Mouse (Mus musculus): ENCODE data around the gene Cdc25a. TPM values are rescaled to one million over a fixed set of nuclear protein-coding genes. Genes with fewer than 3 reads are reported as not detected.
A peak's percentile ranks its signal among the peaks of the same experiment; 100 is the strongest.

Cdc25a gene
- polyA plus RNA-seq, 1 experiment from 2014 or later: 40.4 TPM

GRCm38 (mm10) chr9:109894413-109895090 lies 19.2 kb downstream of the Cdc25a start:
- TF ChIP-seq CTCF (IDR thresholded peaks at IDR 0.05; ENCODE audit: low read depth): peak; percentile 86
- no peaks in the 10 kb centered on the region for H3K27me3 ChIP-seq (ENCODE audit: insufficient read depth, low read length)
- H3K4me2 ChIP-seq: no peak overlapping the region
- H3K9ac ChIP-seq: peak overlapping the region; percentile 0; the same call in 1 of the 2 replicates
- peak overlapping the region; percentile 63 for H3K27ac ChIP-seq (ENCODE audit: low read depth)
- no peaks in the 10 kb centered on the region for H3K9me3 ChIP-seq (ENCODE audit: low read depth, low read length)
- DNase-seq (peak; percentile 92), ATAC-seq (ENCODE audit: insufficient read depth) (peak; percentile 85)
- 15% methylated on average over 6 of the region's 6 CpGs for WGBS
- H3K4me3 ChIP-seq (ENCODE audit: low read depth, low read length): no peak overlapping the region
- no peaks in the 10 kb centered on the region for H3K4me1 ChIP-seq (ENCODE audit: insufficient read depth)
- peaks cover 66% of the 10 kb centered on the region for H3K36me3 ChIP-seq (ENCODE audit: insufficient read depth)

DNA sequence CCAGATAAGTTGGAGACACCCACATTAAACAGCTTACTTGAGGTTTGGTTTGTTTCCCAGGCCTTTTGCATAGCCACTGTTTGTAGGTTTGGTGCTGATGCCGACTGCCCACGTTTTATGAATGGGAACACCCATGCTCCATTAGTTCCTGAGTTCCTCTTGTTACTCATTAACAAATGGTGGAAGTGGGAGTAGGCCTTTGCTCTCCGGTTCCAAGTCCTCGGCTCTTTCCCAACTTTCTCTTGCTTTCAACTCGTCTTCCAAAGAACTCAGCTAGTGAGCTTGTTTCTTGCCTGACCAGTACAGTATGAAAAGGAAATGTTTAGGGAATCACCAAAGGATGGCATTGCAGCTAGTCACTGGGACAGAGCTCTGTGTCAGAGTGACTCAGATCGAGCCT lies 20.2 kb downstream of the Cdc25a start:
- no peak for DNase-seq
- Histone ChIP-seq H3K27ac (ENCODE audit: low read depth) (no peak overlapping the region), H3K4me3 (ENCODE audit: low read depth, low read length) (no peak overlapping the region), H3K9ac (no peak overlapping the region), H3K36me3 (ENCODE audit: insufficient read depth) (peaks cover 55% of the 10 kb centered on the region), H3K27me3 (ENCODE audit: insufficient read depth, low read length) (no peaks in the 10 kb centered on the region), H3K4me2 (no peak overlapping the region), H3K9me3 (ENCODE audit: low read depth, low read length) (no peaks in the 10 kb centered on the region), H3K4me1 (ENCODE audit: insufficient read depth) (no peaks in the 10 kb centered on the region)
- ATAC-seq (ENCODE audit: insufficient read depth): no peak
- 69% methylated on average over 6 of the region's 6 CpGs for WGBS
- TF ChIP-seq CTCF (IDR thresholded peaks at IDR 0.05; ENCODE audit: low read depth): no peak

GRCm38 (mm10) chr9:109896253-109897150 lies 21.1 kb downstream of the Cdc25a start:
- Histone ChIP-seq H3K27me3 (ENCODE audit: insufficient read depth, low read length) (no peaks in the 10 kb centered on the region), H3K36me3 (ENCODE audit: insufficient read depth) (peaks cover 46% of the 10 kb centered on the region), H3K4me2 (no peak overlapping the region), H3K4me3 (ENCODE audit: low read depth, low read length) (no peak overlapping the region), H3K27ac (ENCODE audit: low read depth) (no peak overlapping the region), H3K9me3 (ENCODE audit: low read depth, low read length) (no peaks in the 10 kb centered on the region), H3K4me1 (ENCODE audit: insufficient read depth) (no peaks in the 10 kb centered on the region), H3K9ac (no peak overlapping the region)
- 81% methylated on average over 8 of the region's 8 CpGs for WGBS
- DNase-seq: no peak
- TF ChIP-seq CTCF (IDR thresholded peaks at IDR 0.05; ENCODE audit: low read depth): no peak
- ATAC-seq (ENCODE audit: insufficient read depth): no peak

DNA sequence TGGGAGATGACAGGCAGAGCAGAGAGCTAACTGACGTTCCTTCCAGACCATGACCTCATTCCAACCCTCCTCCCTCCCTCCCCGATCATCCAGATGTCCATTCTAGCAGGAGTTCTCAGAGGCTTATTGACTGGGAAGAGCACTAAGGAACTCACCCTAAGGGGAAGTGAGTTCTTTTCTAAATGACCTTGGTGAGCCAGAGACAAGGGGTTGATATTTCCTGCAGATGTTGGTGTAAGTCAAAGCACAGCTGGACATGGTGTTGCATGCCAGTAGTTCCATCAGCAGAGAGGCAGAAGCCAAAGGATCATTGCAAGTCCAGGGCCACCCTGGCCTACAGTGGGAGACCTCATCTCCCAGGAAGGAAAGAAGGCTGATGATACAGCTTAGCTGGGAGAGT lies 22.6 kb downstream of the Cdc25a start:
- no peak for TF ChIP-seq CTCF (IDR thresholded peaks at IDR 0.05; ENCODE audit: low read depth)
- ATAC-seq (ENCODE audit: insufficient read depth): no peak
- no peaks in the 10 kb centered on the region for H3K27me3 ChIP-seq (ENCODE audit: insufficient read depth, low read length)
- WGBS: 32% methylated on average over 2 of the region's 2 CpGs
- H3K9me3 ChIP-seq (ENCODE audit: low read depth, low read length): no peaks in the 10 kb centered on the region
- H3K4me2 ChIP-seq: no peak overlapping the region
- no peak for DNase-seq
- H3K4me3 ChIP-seq (ENCODE audit: low read depth, low read length): no peak overlapping the region
- H3K36me3 ChIP-seq (ENCODE audit: insufficient read depth): peaks cover 32% of the 10 kb centered on the region
- no peaks in the 10 kb centered on the region for H3K4me1 ChIP-seq (ENCODE audit: insufficient read depth)
- no peak overlapping the region for H3K9ac ChIP-seq
- no peak overlapping the region for H3K27ac ChIP-seq (ENCODE audit: low read depth)

GRCm38 (mm10) chr9:109899361-109899760 lies 24.0 kb downstream of the Cdc25a start:
- H3K4me2 ChIP-seq: no peak overlapping the region
- ATAC-seq (ENCODE audit: insufficient read depth) (no peak), DNase-seq (no peak)
- no peak overlapping the region for H3K9ac ChIP-seq
- H3K27ac ChIP-seq (ENCODE audit: low read depth): no peak overlapping the region; the same call in 1 of the 2 replicates
- no peak overlapping the region for H3K4me3 ChIP-seq (ENCODE audit: low read depth, low read length)
- WGBS: 34% methylated on average over 12 of the region's 15 CpGs
- H3K9me3 ChIP-seq (ENCODE audit: low read depth, low read length): no peaks in the 10 kb centered on the region
- no peaks in the 10 kb centered on the region for H3K4me1 ChIP-seq (ENCODE audit: insufficient read depth)
- no peaks in the 10 kb centered on the region for H3K27me3 ChIP-seq (ENCODE audit: insufficient read depth, low read length)
- TF ChIP-seq CTCF (IDR thresholded peaks at IDR 0.05; ENCODE audit: low read depth): no peak
- peaks cover 18% of the 10 kb centered on the region for H3K36me3 ChIP-seq (ENCODE audit: insufficient read depth)

- ATAC-seq (ENCODE audit: insufficient read depth): no peak
- no peak overlapping the region; the same call in 1 of the 2 replicates for H3K27ac ChIP-seq (ENCODE audit: low read depth)
- DNase-seq: no peak
These were observed 24.4 kb downstream of the Cdc25a start for GRCm38 (mm10) chr9:109899774-109900173.

GRCm38 (mm10) chr9:109900604-109901003 lies 25.2 kb downstream of the Cdc25a start:
- H3K9me3 ChIP-seq (ENCODE audit: low read depth, low read length): no peaks in the 10 kb centered on the region
- H3K36me3 ChIP-seq (ENCODE audit: insufficient read depth): peaks cover 8% of the 10 kb centered on the region; the same call in 1 of the 2 replicates
- no peaks in the 10 kb centered on the region for H3K4me1 ChIP-seq (ENCODE audit: insufficient read depth)
- no peak overlapping the region for H3K27ac ChIP-seq (ENCODE audit: low read depth)
- H3K4me3 ChIP-seq (ENCODE audit: low read depth, low read length): no peak overlapping the region
- H3K9ac ChIP-seq: no peak overlapping the region
- no peaks in the 10 kb centered on the region for H3K27me3 ChIP-seq (ENCODE audit: insufficient read depth, low read length)
- no peak for ATAC-seq (ENCODE audit: insufficient read depth)
- no peak for DNase-seq
- TF ChIP-seq CTCF (IDR thresholded peaks at IDR 0.05; ENCODE audit: low read depth): no peak
- 76% methylated on average over 3 of the region's 3 CpGs for WGBS
- no peak overlapping the region for H3K4me2 ChIP-seq

More at GRCm38 (mm10) chr9:109899774-109900173, 24.4 kb downstream of the Cdc25a start:
- WGBS: 49% methylated on average over 8 of the region's 8 CpGs
- no peaks in the 10 kb centered on the region for H3K27me3 ChIP-seq (ENCODE audit: insufficient read depth, low read length)
- H3K9me3 ChIP-seq (ENCODE audit: low read depth, low read length): no peaks in the 10 kb centered on the region
- no peaks in the 10 kb centered on the region for H3K4me1 ChIP-seq (ENCODE audit: insufficient read depth)
- H3K9ac ChIP-seq: no peak overlapping the region
- no peak for TF ChIP-seq CTCF (IDR thresholded peaks at IDR 0.05; ENCODE audit: low read depth)
- H3K4me3 ChIP-seq (ENCODE audit: low read depth, low read length): no peak overlapping the region
- no peak overlapping the region for H3K4me2 ChIP-seq
- H3K36me3 ChIP-seq (ENCODE audit: insufficient read depth): peaks cover 14% of the 10 kb centered on the region

Measured in lung, embryonic 14.5 days (tissue).